Mouse (Mus musculus) ovary, adult 18-20 months (tissue): ENCODE results near the gene Mknk2.
A peak's percentile ranks its signal among the peaks of the same experiment; 100 is the strongest.

ENCODE experiments used
- DNase-seq: peaks from one replicate; pipeline ENCODE4 v3.0.0; 2022; ENCODE audit warnings: low spot score, mixed read lengths

The Mknk2 gene

DNA sequence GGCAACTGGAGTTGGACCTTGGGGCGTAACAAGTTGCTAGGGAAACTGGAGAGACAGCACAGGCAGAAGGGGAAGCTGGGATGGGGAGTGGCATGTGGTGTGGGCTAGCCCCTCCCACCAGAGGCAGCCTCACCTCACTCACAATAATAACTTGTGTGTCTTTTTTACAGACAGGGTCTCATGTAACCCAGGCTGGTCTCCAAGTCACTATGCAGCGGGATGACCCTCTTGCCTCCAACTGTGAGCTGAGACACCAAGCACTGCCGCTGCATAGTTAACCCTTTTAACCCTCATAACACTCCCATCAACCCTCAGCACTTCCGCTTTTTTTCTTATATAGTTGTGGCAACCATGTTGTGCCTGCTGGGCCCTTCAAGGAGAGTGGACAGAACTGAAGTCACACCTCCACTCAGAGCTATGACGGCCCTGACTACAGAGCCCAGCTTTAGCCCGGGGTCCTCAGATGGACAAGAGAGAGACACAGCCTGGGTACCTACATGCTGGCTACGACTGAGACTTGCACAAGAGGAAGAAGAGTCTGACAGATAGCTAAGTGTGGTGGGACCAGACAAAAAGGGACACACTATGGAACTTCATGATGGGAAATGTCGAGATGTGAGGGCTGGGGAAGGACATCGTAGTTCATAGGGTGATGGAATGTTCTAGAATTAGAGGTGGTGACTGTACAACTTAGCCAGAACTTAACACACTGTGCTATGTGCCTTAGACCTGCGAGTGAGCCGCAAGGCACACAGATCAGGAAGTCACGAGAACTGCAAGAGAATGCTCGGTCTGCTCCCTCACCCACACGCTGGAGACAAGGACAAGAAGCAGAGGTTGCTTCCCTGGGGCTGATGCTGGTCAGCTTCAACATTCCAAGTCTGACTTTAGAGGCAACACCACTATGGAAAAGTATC is 14.6 kb upstream of the Mknk2 start:
- no peak for DNase-seq

DNA sequence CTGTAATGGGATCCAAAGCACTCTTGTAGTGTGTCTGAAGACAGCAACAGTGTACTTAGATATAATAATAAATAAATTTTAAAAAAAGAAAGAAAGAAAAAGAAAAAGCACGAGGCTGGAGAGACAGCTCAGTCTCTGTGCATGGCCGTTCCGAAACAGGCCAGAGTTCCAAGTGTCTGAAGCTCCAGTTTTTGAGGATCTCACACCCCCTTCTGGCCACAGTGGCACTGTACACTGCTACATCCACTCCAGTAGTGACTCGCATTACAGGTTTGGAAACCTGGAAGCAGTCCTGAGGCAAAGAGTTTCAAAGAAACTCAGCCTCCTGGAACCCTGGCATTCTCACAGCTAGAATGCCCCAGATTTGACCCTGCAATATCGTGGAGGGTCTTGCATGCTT is 9.9 kb upstream of the Mknk2 start:
- DNase-seq, result no peak

DNA sequence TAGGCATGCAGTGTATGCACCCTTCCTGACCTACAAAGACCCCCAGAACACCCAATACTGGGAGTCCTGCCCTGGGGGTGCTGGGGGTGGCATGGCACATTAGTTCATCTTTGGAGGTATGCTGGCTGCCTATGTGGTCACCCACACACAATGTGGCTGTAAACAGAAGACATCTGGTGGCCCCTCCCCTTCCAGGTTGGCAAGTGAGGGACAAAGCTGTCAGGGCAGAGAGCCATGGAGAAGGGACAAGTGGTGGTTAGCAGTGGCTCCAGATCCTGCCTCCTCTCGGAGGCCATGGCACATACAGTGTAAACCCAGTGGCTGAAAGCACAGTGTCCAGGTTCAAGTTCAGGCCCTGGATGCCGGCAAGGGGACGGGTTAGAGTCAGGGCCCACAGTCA is 8.7 kb upstream of the Mknk2 start:
- no peak for DNase-seq

- no peak for DNase-seq
These were observed 7.1 kb upstream of the Mknk2 start for GRCm38 (mm10) chr10:80684984-80685383.

GRCm38 (mm10) chr10:80684214-80684613 is 6.3 kb upstream of the Mknk2 start:
- DNase-seq, result peak; percentile 55

- DNase-seq, result no peak
These were observed 5.7 kb upstream of the Mknk2 start for GRCm38 (mm10) chr10:80683647-80684046.

- DNase-seq, result no peak
These were observed 4.1 kb upstream of the Mknk2 start for GRCm38 (mm10) chr10:80682003-80682402.

GRCm38 (mm10) chr10:80680260-80680696 is 2.4 kb upstream of the Mknk2 start:
- no peak for DNase-seq

DNA sequence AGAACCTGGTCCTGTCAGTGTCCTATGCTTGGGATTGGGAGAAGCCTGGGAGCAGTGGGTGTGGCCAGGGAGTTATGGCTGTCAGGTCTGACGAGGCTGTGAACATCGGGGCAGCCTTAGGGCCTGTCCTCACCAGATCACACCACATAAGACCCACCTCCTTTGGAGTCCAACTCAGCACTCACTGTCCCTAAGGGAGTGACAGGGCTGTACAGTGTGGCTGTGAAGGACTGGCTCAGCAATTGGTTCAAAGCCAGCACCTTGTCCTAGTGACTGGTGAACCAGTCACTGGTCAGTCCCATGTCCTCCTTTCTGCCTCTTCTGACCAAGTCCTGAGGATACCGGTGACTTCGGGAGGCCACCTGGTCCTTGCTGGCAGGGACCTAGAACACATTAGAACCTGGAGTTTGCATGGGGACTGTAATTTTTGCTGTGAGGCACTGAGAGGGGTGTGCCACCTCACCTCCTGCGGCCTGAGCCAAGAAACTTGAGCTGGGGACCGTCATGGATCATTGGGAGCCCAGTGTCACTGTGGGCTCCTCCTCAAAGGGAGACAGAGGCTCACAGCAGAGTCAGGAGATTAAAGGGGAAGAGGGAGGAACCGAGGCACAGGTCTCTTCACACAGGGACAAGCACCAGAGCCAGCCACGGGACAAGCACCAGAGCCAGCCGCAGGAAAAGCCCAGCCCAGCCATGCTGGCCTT is 1.8 kb upstream of the Mknk2 start:
- no peak for DNase-seq

DNA sequence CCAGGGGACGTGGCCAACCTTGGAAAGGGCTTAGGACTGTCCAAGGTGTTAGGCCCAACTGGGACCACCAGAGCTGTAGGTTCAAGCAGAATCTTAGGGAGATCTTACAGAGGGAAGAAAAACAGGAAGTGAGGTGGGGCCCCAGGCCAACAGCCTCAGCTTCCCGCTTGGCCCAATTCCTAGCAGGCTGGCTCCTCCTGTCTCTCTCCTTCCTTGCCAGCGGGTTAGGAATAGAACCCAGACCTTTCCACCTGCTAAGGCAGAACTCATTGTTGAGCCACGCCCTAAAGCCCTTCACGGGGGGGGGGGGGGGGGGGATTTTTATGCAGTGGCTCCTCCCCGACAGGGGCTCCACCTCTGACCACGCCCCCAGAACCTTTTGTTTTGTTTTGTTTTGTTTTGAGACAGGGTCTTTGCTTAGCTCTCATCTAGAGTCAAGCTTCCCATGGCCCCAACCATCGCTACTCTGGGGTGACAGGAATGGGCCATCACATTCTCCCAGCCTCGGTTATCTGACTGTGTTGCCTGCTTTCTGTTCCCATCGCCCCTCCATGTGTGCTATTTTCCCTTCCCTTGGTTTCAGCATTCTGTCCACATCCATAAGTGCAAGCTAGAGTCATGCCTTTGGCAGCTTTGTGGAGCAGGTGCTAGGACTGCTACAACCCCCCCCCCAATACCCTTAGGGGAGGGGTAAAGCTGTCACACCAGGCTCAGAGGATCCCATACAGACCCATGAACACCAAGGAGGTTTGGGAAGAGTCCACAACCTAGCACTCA is 877 bp upstream of the Mknk2 start:
- DNase-seq, result no peak

DNA sequence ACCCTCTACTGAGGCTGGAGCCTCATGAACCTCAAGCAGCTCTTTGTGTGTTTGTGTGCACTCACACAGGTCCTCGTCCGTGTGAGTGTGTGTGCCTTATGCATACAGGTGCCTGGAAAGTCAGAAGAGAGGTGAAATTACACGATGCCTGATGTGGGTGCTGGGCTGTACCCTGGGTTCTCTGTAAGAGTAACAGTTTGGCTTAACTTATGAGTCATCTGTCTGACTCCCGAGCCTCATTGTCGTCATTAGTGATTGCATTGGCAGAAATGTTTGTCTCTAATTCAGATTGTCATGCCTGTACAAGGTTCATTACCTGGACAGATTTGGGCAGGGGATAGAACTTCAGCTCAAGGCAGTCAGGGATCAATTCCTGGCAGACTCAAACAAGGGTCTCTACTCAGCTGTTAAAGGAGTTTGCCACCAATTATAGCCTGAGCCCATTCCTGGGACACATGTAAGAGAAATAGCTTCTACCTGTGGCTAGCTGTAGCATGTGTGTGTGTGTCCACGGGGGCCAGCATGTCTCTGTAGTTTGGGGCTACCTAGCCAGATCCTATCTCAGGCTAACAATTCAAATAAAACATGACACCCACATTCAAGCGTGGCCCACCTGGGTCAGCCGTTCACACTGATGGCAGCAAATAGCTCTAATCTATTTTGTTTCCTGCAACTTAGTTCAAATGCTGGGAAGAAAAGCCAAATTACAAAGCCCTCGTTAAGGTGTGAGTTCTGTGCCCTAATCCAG is 610 bp downstream of the Mknk2 start:
- DNase-seq, result no peak

GRCm38 (mm10) chr10:80676198-80676928 is 1.5 kb downstream of the Mknk2 start:
- DNase-seq, result peak; percentile 100

GRCm38 (mm10) chr10:80675405-80676197 is 2.3 kb downstream of the Mknk2 start:
- DNase-seq, result no peak

- no peak for DNase-seq
These were observed 3.0 kb downstream of the Mknk2 start for GRCm38 (mm10) chr10:80674851-80675404.

GRCm38 (mm10) chr10:80674161-80674711 is 3.7 kb downstream of the Mknk2 start:
- DNase-seq, result peak; percentile 47

DNA sequence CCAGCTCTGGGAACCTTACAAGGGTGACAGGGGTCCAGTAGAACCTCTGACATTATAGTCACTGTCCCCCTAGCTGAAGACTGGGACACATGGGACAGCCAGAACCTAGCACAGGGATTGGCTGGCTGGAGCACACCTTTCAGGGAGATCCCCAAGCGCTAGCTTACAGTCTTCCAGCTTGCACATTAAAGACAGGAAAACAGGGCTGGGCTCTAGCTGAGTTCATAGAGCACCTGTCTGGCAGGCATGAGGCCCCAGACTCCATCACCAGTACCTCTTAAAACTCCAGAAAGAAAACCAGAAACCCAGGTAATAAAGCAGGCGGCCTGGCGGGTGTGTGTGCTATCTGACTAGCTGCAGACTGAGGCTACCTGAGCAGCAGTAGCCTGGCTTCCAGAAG is 4.2 kb downstream of the Mknk2 start:
- no peak for DNase-seq

DNA sequence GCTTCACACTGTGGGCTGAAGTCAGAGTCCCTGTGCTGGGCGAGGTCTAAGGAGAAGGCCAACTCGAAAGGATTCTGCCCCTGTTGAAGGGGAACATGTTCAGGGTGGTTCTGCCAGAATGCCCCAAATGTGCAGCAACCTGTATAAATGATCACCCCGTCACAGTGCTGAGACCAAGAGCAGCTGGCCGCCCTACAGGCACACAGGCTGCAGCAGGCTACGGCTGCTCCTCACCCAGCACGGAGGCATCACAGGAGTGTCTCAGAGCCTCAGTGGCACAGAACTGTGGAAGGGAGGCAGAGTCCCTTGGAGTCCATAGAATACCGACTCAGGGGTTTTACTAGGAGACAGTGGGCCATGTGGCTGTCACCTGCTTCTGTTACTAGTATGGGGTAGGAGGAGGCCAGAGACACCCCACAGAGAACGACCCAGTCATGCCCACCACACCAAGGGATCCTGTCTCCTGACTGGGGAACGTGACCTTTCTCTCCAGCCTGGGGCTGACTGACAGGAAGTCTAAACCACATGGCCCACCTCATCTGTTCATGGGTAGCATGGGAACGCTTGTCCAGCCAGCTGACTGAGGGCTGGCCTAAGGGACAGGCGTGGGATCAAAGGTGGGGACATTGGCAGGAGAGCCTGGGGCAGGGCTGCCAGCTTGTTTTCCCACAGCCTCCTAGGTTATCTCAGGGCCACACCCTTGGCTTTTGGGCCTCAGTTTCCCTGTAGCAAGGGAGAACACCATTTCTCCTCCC is 5.8 kb downstream of the Mknk2 start:
- no peak for DNase-seq

DNA sequence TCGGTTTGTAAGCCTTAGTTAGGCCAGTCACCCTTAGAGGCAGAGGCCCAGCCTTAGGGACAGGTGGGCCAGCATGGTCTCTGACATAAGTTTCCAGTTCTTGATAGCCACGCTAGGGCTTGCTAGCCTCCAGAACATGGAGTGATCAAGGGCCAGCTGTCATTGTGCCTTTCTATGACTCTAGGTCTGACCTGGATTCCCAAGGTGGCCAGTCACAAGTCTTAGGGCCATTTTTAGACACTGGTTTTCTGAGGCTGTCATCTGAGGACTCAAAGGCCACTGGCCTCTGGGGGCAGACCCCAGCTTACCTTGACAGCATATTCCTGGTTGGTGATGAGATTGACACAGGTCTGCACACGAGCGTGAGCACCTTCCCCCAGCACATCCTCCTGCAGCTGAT is 6.7 kb downstream of the Mknk2 start:
- DNase-seq, result no peak

- DNase-seq, result no peak
These were observed 7.4 kb downstream of the Mknk2 start for GRCm38 (mm10) chr10:80670531-80670930.
